Comparison of ENCODE assay signal across 11 mouse cellular contexts in the genomic region with DNA sequence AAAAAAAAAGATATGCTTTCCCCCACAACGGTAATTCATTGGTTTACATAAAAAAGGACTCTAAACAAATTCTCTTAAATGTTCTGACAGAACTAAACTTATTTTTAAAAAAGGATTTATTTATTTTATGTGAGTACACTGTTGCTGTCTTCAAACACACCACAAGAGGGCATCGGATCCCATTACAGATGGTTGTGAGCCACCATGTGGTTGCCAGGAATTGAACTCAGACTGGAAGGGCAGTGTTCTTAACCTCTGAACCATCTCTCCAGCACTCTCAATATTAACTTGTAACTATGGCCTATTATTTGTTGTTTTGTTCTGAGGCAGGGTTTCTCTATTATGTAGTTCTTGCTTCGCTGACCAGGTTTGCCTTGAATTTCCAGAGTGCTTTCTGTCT. TPM values are rescaled to one million over a fixed set of nuclear protein-coding genes. Genes with fewer than 3 reads are reported as not detected.
A peak's percentile ranks its signal among the peaks of the same experiment; 100 is the strongest.
DNase-seq lines count a peak whose midpoint lies in the region; ATAC-seq and TF ChIP-seq lines count a peak whose summit lies in the region.
"Had no signal": no experiment of that assay in that cellular context is flagged by ENCODE, and none has a peak within 500 bp of the region (broad histone marks: within the 10 kb centered on the region; RNA-seq: fewer than 3 reads in every experiment).

No protein-coding gene starts in this region.

- 98% methylated on average over 3 of the region's 3 CpGs for WGBS in heart, postnatal 0 days
- 94% methylated on average over 3 of the region's 3 CpGs for WGBS in lung, adult 2 months
- 99% methylated on average over 3 of the region's 3 CpGs for WGBS in heart, embryonic 12.5 days

- H3K9ac ChIP-seq in heart, postnatal 0 days (replicated peaks; ENCODE audit: low read depth, low read length) = no peak overlapping the region
- H3K9ac ChIP-seq in heart, embryonic 12.5 days = no peak overlapping the region
- H3K9ac ChIP-seq: hindbrain, embryonic 15.5 days; limb, embryonic 13.5 days had no signal

- no peak for DNase-seq in heart, postnatal 0 days (ENCODE audit: low spot score)
- no peak for DNase-seq in heart, adult 8-10 months (ENCODE audit: low spot score)
- DNase-seq in lung, adult 2 months = no peak
- no peak for DNase-seq in lung, postnatal 14 days
- DNase-seq in brain, embryonic 14.5 days (ENCODE audit: low read depth) = no peak
- DNase-seq in retina, postnatal 1 day = peak; percentile 11
- DNase-seq in frontal cortex, postnatal 36 days (ENCODE audit: low spot score in 2 of 2) = no peak

- H3K4me2 ChIP-seq in heart, postnatal 0 days (ENCODE audit: low read depth, low read length) = no peak overlapping the region
- H3K4me2 ChIP-seq in heart, embryonic 12.5 days = no peak overlapping the region
- H3K4me2 ChIP-seq: heart, embryonic 11.5 days; hindbrain, embryonic 15.5 days; limb, embryonic 13.5 days had no signal

- ATAC-seq in heart, postnatal 0 days (ENCODE audit: insufficient read depth, low read depth) = no peak
- no peak for ATAC-seq in heart, embryonic 12.5 days (ENCODE audit: insufficient number of reproducible peaks, low FRiP score)

- no peak for TF ChIP-seq POLR2A in lung, adult 2 months (IDR thresholded peaks at IDR 0.05; ENCODE audit: borderline replicate concordance, extremely low read depth, low read depth, low read length)
- TF ChIP-seq POLR2A in brain, embryonic 14.5 days (IDR thresholded peaks at IDR 0.05; ENCODE audit: borderline replicate concordance, extremely low read depth, insufficient read depth, insufficient read length, poor library complexity, severe bottlenecking) = no peak

- H3K27me3 ChIP-seq in heart, postnatal 0 days (ENCODE audit: control insufficient read depth, insufficient read depth, low read length) = no peaks in the 10 kb centered on the region
- H3K27me3 ChIP-seq in heart, embryonic 12.5 days (replicated peaks) = no peaks in the 10 kb centered on the region
- H3K27me3 ChIP-seq: hindbrain, embryonic 15.5 days; limb, embryonic 13.5 days had no signal

- no peak overlapping the region for H3K27ac ChIP-seq in heart, postnatal 0 days (ENCODE audit: low read depth)
- H3K27ac ChIP-seq in heart, embryonic 12.5 days (ENCODE audit: poor library complexity, severe bottlenecking) = no peak overlapping the region
- H3K27ac ChIP-seq: hindbrain, embryonic 15.5 days; limb, embryonic 13.5 days had no signal

- H3K9me3 ChIP-seq in heart, postnatal 0 days (replicated peaks; ENCODE audit: control insufficient read depth, low read length) = no peaks in the 10 kb centered on the region
- H3K9me3 ChIP-seq in heart, embryonic 12.5 days (replicated peaks) = no peaks in the 10 kb centered on the region
- H3K9me3 ChIP-seq: hindbrain, embryonic 15.5 days; limb, embryonic 13.5 days had no signal

- no peaks in the 10 kb centered on the region for H3K36me3 ChIP-seq in heart, postnatal 0 days (replicated peaks; ENCODE audit: control insufficient read depth, insufficient read depth, low read length)
- H3K36me3 ChIP-seq in heart, embryonic 12.5 days = no peaks in the 10 kb centered on the region
- H3K36me3 ChIP-seq: hindbrain, embryonic 15.5 days; limb, embryonic 13.5 days had no signal

- no peak overlapping the region for H3K4me3 ChIP-seq in heart, postnatal 0 days (ENCODE audit: low read depth, low read length)
- no peak overlapping the region for H3K4me3 ChIP-seq in lung, adult 2 months (replicated peaks; ENCODE audit: extremely low read depth, low read depth, low read length)
- H3K4me3 ChIP-seq in heart, embryonic 12.5 days = no peak overlapping the region
- H3K4me3 ChIP-seq: hindbrain, embryonic 15.5 days; limb, embryonic 13.5 days had no signal

- no peak for TF ChIP-seq EP300 in heart, postnatal 0 days (IDR thresholded peaks at IDR 0.05; ENCODE audit: low read depth)

- TF ChIP-seq CTCF in heart, postnatal 0 days (IDR thresholded peaks at IDR 0.05; ENCODE audit: low read depth) = peak; percentile 25; the same call in 1 of the 2 replicates
- TF ChIP-seq CTCF in lung, adult 2 months (IDR thresholded peaks at IDR 0.05; ENCODE audit: insufficient read depth, low read length) = peak; percentile 27; the same call in 1 of the 2 replicates
- peak; percentile 6; the same call in 1 of the 2 replicates for TF ChIP-seq CTCF in brain, embryonic 14.5 days (IDR thresholded peaks at IDR 0.05; ENCODE audit: borderline replicate concordance, extremely low read depth, insufficient read depth, insufficient read length)

- no peaks in the 10 kb centered on the region for H3K4me1 ChIP-seq in heart, postnatal 0 days (ENCODE audit: control insufficient read depth, insufficient read depth)
- peaks cover 12% of the 10 kb centered on the region for H3K4me1 ChIP-seq in lung, adult 2 months (ENCODE audit: control insufficient read depth, insufficient read depth, low read length)
- H3K4me1 ChIP-seq in heart, embryonic 12.5 days (replicated peaks) = peaks cover 11% of the 10 kb centered on the region
- H3K4me1 ChIP-seq: hindbrain, embryonic 15.5 days; limb, embryonic 13.5 days had no signal

RNA-seq across cellular contexts. Expression of gene Nck1, which starts 25.9 kb away (rescaled TPM):
- 25.0 and 37.9 TPM in 2 replicates for total RNA-seq in heart, postnatal 0 days (2014; rRNA removed; ENCODE audit: low replicate concordance)
- 58.8 and 63.9 TPM in 2 replicates for polyA plus RNA-seq in heart, postnatal 0 days (2015; fragmentation: Nextera tagmentation; extraction: Ambion mirVana)
- total RNA-seq in heart, adult 8-10 months (2022) = 10 to 100 TPM; 37.5 to 45.2 (median 42.9) TPM
- polyA plus RNA-seq in lung, adult 2 months (2012; rRNA removed) = 4.3 and 8.7 TPM in 2 replicates
- polyA plus RNA-seq in brain, embryonic 14.5 days (2012; rRNA removed) = 29.3 and 32.9 TPM in 2 replicates
- polyA plus RNA-seq in heart, embryonic 12.5 days (2016; fragmentation: Nextera tagmentation; extraction: Ambion mirVana) = 59.4 and 64.1 TPM in 2 replicates

RNA-seq across cellular contexts. Expression of gene Il20rb, which starts 33.4 kb away (rescaled TPM):
- total RNA-seq in heart, postnatal 0 days (2014; rRNA removed; ENCODE audit: low replicate concordance) = 1.4 and 3.7 TPM in 2 replicates
- polyA plus RNA-seq in heart, postnatal 0 days (2015; fragmentation: Nextera tagmentation; extraction: Ambion mirVana) = 0.84 and 1.7 TPM in 2 replicates
- total RNA-seq in heart, adult 8-10 months (2022) = 1 to 10 TPM in 3 of 4 experiments, under 1 TPM in 1; 0.97 to 1.7 (median 1.2) TPM
- polyA plus RNA-seq in lung, adult 2 months (2012; rRNA removed) = 2.7 and 5.9 TPM in 2 replicates
- 2.2 and 2.4 TPM in 2 replicates for polyA plus RNA-seq in brain, embryonic 14.5 days (2012; rRNA removed)
- polyA plus RNA-seq in heart, embryonic 12.5 days (2016; fragmentation: Nextera tagmentation; extraction: Ambion mirVana) = 0.59 and 0.65 TPM in 2 replicates

RNA-seq across cellular contexts. Expression of gene Slc35g2, which starts 50.9 kb away (rescaled TPM):
- 16.1 and 19.7 TPM in 2 replicates for total RNA-seq in heart, postnatal 0 days (2014; rRNA removed; ENCODE audit: low replicate concordance)
- 11.3 and 12.0 TPM in 2 replicates for polyA plus RNA-seq in heart, postnatal 0 days (2015; fragmentation: Nextera tagmentation; extraction: Ambion mirVana)
- total RNA-seq in heart, adult 8-10 months (2022) = 1 to 10 TPM; 2.8 to 4.0 (median 3.2) TPM
- 5.4 and 9.0 TPM in 2 replicates for polyA plus RNA-seq in lung, adult 2 months (2012; rRNA removed)
- 6.8 and 7.5 TPM in 2 replicates for polyA plus RNA-seq in brain, embryonic 14.5 days (2012; rRNA removed)
- 8.3 and 9.6 TPM in 2 replicates for polyA plus RNA-seq in heart, embryonic 12.5 days (2016; fragmentation: Nextera tagmentation; extraction: Ambion mirVana)
